Mouse (Mus musculus) liver, adult (tissue): ENCODE results near the gene Pdgfra.

Experiments used
- GATA4 ChIP-seq: IDR thresholded peaks from 2 replicates; pipeline ENCODE4 v1.6.1; 2014; ENCODE audit warnings: mild to moderate bottlenecking, low read length; ENCODE audit not compliant: insufficient replicate concordance

The Pdgfra gene

DNA sequence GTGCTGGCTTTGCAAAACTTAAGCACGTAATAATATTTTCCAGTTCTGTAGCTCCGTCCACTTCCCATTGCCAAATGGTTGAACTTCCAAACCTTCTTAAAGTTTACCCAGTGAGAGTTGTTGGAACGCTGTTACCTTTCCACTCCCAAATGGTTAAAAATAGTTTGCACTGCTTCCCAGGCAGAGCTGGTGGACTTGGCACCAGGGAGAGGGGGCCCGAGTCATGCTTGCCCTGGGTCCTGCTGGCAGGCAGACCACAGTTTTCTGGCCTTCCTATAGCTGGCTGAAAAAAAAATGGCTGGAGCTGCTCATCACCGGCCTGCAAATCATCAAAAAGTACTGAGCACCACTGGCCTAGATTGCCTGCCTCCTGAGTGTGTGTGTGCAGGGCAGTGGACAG is 32.0 kb downstream of the Pdgfra start:
- no peak for TF ChIP-seq GATA4

GRCm38 (mm10) chr5:75184693-75185235 is 32.7 kb downstream of the Pdgfra start:
- no peak for TF ChIP-seq GATA4

DNA sequence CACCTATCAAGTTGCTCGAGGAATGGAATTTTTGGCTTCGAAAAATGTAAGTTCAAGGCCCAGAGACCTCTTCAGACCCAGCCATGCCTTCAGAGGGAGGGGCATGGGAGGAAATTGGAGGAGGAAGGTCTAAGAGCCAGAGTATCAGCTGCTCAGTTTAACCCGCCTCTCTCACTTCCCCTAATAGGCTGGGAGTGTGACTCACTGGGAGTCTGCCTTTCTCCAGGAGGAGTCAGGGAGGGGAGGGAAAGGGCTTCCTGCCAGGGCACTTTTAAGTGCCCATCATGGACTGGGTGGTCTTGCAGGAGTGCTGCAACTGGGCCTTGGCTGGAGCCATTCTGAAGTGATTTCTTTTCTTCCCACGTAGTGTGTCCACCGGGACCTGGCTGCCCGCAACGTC is 33.5 kb downstream of the Pdgfra start:
- no peak for TF ChIP-seq GATA4

GRCm38 (mm10) chr5:75189319-75189987 is 37.4 kb downstream of the Pdgfra start:
- no peak for TF ChIP-seq GATA4

DNA sequence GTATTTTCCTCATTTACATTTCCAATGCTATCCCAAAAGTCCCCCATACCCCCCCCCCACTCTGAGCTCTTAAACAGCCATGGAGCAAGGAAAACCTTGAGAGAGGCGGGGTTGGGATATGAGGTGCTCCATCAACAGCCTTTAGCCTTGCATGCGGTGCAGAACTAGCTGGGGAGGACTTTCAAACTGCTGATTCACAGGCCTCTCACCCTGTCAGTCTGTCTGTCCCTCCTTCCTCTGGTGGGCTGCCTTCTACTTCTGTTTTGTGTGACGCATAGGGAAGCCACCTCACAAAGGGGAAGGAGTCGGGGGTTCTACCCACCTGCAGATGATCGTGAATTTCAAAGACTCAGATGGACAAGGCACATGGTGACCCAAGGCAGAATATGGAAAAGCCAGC is 41.0 kb downstream of the Pdgfra start:
- TF ChIP-seq GATA4: no peak

DNA sequence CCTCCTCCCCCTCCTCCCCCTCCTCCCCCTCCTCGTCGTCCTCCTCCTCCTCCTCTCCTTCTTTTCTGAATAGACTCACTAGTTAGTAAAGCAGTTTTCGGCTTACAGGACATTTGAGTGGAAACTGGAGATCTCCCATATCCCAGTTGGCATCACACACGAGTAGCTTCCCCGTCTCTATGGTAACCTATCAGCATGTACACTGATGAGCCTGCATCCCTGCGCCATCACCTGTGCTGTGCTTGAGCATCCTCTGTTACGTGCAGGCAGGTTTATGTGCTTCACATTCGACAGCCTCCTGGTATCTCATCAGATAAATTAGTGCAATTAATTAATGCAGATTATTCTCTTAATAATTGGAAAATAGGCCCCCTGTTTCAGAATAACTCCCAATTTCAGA is 46.3 kb downstream of the Pdgfra start:
- TF ChIP-seq GATA4: no peak

DNA sequence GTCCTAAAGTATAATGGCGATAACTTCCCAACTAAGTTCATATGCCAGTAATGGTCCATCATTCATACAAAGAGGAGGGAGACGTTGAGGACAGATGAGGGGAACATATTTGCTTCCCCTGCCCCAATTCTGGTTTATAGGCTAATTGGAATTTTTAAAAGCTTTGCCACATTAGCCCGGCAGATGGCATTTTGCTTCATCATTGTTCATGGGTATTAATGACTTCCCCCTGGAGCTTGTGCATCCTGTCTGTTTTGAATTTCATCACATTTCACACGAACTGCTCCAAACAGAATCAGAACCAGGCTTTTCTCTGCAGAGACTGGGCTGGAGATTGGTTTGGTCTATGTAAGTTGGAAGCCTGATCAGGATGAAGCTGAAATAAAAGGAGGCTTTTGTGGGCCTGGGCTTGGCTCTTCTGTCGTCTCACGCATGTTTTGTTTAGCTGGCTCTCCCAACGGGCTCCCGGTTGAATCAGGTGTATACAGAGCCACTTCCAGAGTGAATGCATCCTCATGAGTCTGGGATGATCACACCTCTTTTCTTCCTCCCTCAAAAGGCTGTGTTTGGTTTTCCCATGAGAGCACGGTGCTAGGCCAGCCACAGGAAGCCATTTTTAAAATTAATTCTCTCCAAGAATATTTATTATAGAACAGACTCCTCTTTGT is 47.7 kb downstream of the Pdgfra start:
- TF ChIP-seq GATA4: no peak

DNA sequence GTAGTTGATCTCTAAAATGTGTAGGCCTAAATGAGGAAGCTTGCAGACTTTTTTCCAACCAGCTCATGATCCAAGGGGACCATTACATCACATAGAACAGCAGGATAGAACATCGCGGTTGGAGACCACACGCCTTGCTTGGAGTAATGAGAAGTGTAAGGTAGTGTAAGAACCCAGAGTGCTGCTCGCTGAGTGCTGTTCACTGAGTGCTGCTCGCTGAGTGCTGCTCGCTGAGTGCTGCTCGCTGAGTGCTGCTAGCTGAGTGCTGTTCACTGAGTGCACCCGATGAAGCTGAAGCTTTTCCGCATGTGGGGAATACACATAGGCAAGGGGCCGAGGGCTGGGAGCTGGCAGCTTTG is 48.3 kb downstream of the Pdgfra start:
- no peak for TF ChIP-seq GATA4

- no peak for TF ChIP-seq GATA4
These were observed 55.8 kb downstream of the Pdgfra start for GRCm38 (mm10) chr5:75207905-75208304.

- no peak for TF ChIP-seq GATA4
These were observed 57.9 kb downstream of the Pdgfra start for GRCm38 (mm10) chr5:75209966-75210365.

DNA sequence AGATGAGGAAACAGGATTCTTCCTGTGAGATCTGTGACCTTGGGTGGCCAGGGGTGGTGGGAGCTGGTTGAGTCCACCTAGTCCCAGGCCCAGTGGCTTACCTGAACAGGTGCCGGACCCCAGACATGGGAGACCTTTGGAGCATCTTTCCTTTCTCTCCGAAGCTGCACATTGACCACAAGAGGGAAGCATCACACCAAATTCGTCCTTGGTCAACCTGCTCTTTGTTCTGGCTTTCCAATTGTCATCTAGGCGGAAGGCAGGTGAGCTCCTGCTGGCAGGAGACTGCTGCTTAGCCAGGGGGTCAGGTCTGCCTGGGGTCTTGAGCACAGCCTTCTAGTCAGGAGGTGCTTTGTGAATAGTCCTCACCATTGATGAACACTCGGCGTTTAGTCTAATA is 62.4 kb downstream of the Pdgfra start:
- TF ChIP-seq GATA4: no peak

GRCm38 (mm10) chr5:75214929-75215328 is 62.8 kb downstream of the Pdgfra start:
- no peak for TF ChIP-seq GATA4

GRCm38 (mm10) chr5:75215678-75216256 is 63.7 kb downstream of the Pdgfra start:
- no peak for TF ChIP-seq GATA4

- no peak for TF ChIP-seq GATA4
These were observed 69.5 kb downstream of the Pdgfra start for GRCm38 (mm10) chr5:75221610-75222009.

DNA sequence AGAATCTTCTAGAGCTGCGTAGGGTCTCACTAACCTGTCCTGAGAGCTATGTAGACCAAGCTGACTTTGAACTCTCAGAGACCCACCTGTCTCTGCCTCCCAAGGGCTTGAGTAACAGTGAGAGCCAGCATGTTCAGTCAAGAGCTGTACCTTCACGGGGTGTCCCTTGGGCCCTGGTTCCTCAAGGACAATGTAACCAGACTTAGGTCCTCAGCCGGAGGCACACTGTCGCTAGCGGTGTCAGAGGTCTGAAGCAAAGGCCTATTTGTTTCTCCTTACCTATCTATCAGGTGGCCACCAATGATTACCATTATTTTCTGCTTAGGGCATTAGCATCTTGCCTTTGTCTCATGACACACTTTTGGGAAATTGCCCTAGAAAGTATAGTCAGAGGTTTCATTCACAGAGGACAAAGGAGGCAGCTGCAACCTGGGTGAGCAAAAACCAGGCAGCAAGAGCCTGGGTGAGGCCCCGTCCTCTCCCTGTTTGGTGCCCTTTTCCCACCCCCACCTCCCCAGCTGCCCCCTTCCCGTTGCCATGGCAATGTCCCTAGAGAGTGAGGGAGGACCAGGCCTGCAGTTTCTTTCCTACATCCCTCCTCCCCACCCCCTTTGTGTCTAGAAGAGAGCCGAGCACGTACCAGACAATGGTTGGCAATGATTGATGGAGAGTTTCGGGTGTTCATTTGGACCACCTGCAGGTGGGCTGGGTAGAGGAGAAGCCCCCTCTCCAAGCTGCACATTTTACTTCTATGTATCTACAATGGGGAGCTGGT is 70.6 kb downstream of the Pdgfra start:
- TF ChIP-seq GATA4: no peak

DNA sequence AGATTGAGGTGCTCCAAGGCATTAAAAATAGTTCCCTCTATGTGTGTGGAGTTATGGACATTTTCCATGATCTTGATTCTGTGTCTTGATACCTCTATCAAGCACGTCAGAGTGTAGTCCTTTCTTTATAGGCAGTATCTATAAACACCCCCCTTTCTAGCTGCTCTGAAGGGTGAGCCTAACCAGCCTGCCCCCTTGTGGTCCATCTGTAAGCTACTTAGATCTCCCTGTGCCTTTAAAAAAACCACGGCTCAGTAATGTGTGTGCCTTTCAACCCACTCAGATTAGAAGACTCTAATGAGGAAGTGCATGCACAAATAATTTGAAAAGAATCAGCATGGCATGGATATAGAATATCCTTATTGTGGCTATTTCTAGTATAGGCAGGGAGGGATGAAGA is 86.3 kb downstream of the Pdgfra start:
- TF ChIP-seq GATA4: no peak
